Mouse (Mus musculus): ENCODE measurements around the gene Fgfr2.

- TF ChIP-seq CTCF (IDR thresholded peaks at IDR 0.05; ENCODE audit: borderline replicate concordance, extremely low read depth, insufficient read depth, insufficient read length), result no peak
- no peak for TF ChIP-seq POLR2A (IDR thresholded peaks at IDR 0.05; ENCODE audit: borderline replicate concordance, extremely low read depth, insufficient read depth, insufficient read length, poor library complexity, severe bottlenecking)
Observed at GRCm38 (mm10) chr7:130617591-130617990, 2505.6 kb downstream of the Fgfr2 start.

Data from brain, embryonic 14.5 days (tissue).